Mouse (Mus musculus) heart, postnatal 0 days (tissue): ENCODE results near the gene Slc12a5. TPM values are rescaled to one million over a fixed set of nuclear protein-coding genes. Genes with fewer than 3 reads are reported as not detected.

Experiments
- ATAC-seq: fragments of 200-750 bp; cut with Nextera tagmentation; 2 replicates; pipeline ENCODE4 v1.8.0; 2017; ENCODE audit warnings: low read depth, moderate number of reproducible peaks, moderate library complexity; ENCODE audit not compliant: insufficient read depth
- DNase-seq: peaks from one replicate; pipeline ENCODE4 v3.0.0-alpha.2; 2016; ENCODE audit warnings: low spot score
- H3K27ac ChIP-seq: fragments of 300-500 bp; sonication (generic); 2 replicates; pipeline ENCODE4 v1.5.1; 2014; ENCODE audit warnings: low read depth, mild to moderate bottlenecking
- H3K27me3 ChIP-seq: fragments of 300-500 bp; sonication (generic); 2 replicates; pipeline ENCODE4 v1.6.1; 2014; ENCODE audit warnings: low read length, mixed read lengths; ENCODE audit not compliant: control insufficient read depth, insufficient read depth
- H3K36me3 ChIP-seq: fragments of 300-500 bp; sonication (generic); replicated peaks from 2 replicates; pipeline ENCODE4 v1.6.1; 2014; ENCODE audit warnings: low read length, mixed read lengths; ENCODE audit not compliant: control insufficient read depth, insufficient read depth
- H3K4me1 ChIP-seq: fragments of 300-500 bp; sonication (generic); 2 replicates; pipeline ENCODE4 v1.6.1; 2014; ENCODE audit warnings: antibody characterized with exemption; ENCODE audit not compliant: control insufficient read depth, insufficient read depth
- H3K4me2 ChIP-seq: fragments of 300-500 bp; sonication (generic); 2 replicates; pipeline ENCODE4 v1.6.1; 2014; ENCODE audit warnings: low read depth, mild to moderate bottlenecking, low read length, moderate library complexity
- H3K4me3 ChIP-seq: fragments of 300-500 bp; sonication (generic); 2 replicates; pipeline ENCODE4 v1.5.1; 2014; ENCODE audit warnings: low read depth, low read length
- H3K9ac ChIP-seq: fragments of 300-500 bp; sonication (generic); replicated peaks from 2 replicates; pipeline ENCODE4 v1.6.1; 2014; ENCODE audit warnings: low read depth, low read length, mixed read lengths
- H3K9me3 ChIP-seq: fragments of 300-500 bp; sonication (generic); replicated peaks from 2 replicates; pipeline ENCODE4 v1.6.1; 2016; ENCODE audit warnings: low read length; ENCODE audit not compliant: control insufficient read depth
- CTCF ChIP-seq: IDR thresholded peaks from 2 replicates; pipeline ENCODE4 v1.5.1; 2016; ENCODE audit warnings: antibody characterized with exemption, control low read depth, low read depth
- EP300 ChIP-seq: IDR thresholded peaks from 2 replicates; pipeline ENCODE4 v1.6.1; 2016; ENCODE audit warnings: antibody characterized with exemption, low read depth
- WGBS: fragments of 180-500 bp; shearing (Covaris S2); extraction: QIAGEN DNeasy Blood & Tissue Kit; methylation state at CpG from one replicate; pipeline ENCODE4 v1.1.7; 2014; 5-methylcytosine and 5-hydroxymethylcytosine counted together
- polyA plus RNA-seq: library from polyadenylated mRNA; unstranded; fragments of >200 nt; fragmentation: Nextera tagmentation; extraction: Ambion mirVana; gene quantifications from 2 replicates; pipeline ENCODE4 v1.2.1, GENCODE M21; 2015
- total RNA-seq: library from RNA; depleted of rRNA; stranded (reverse); fragments of >200 nt; gene quantifications from 2 replicates; pipeline ENCODE4 v1.2.3, GENCODE M21; 2014; ENCODE audit warnings: low replicate concordance

Slc12a5 gene
- total and polyA plus RNA-seq, 2 experiments from 2014 or later, result 0.31 to 0.50 TPM

- H3K36me3 ChIP-seq, result peaks cover 17% of the 10 kb centered on the region; the same call in 1 of the 2 replicates
- WGBS, result 68% methylated on average over 5 of the region's 5 CpGs
- no peaks in the 10 kb centered on the region for H3K4me1 ChIP-seq
Measured at GRCm38 (mm10) chr2:164916820-164917219, 43.8 kb upstream of the Slc12a5 start.

DNA sequence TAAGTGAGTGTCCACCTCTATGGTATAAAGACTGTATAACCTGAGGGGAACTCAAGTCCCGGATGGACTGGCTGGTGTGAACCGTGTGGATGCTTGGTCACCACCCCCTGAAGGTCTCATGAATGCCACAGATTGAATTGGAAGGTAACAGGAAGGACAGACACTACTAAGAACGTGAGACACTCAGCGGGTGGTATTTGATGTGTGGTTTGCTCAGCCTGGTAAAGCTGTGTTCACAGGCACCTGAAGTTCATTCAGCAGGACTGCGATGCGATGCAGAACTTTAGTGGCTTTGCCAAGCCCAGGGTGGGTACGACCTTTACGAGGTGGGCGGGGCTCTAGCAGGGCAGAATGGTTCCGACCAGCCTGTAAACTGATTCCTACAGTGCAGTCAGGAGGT, 43.2 kb upstream of the Slc12a5 start:
- no peak for DNase-seq
- 61% methylated on average over 10 of the region's 10 CpGs for WGBS
- H3K4me2 ChIP-seq, result no peak overlapping the region

More at GRCm38 (mm10) chr2:164916820-164917219, 43.8 kb upstream of the Slc12a5 start:
- no peaks in the 10 kb centered on the region for H3K9me3 ChIP-seq
- H3K9ac ChIP-seq, result no peak overlapping the region
- no peak overlapping the region for H3K27ac ChIP-seq
- TF ChIP-seq CTCF, result no peak
- TF ChIP-seq EP300, result no peak
- ATAC-seq (no peak), DNase-seq (no peak)
- no peak overlapping the region for H3K4me3 ChIP-seq
- H3K27me3 ChIP-seq, result no peaks in the 10 kb centered on the region
- H3K4me2 ChIP-seq, result no peak overlapping the region

GRCm38 (mm10) chr2:164918325-164918724, 42.3 kb upstream of the Slc12a5 start:
- no peak overlapping the region for H3K27ac ChIP-seq
- H3K4me2 ChIP-seq, result no peak overlapping the region
- peaks cover 17% of the 10 kb centered on the region; the same call in 1 of the 2 replicates for H3K36me3 ChIP-seq
- no peaks in the 10 kb centered on the region for H3K9me3 ChIP-seq
- H3K9ac ChIP-seq, result no peak overlapping the region
- WGBS, result 73% methylated on average over 4 of the region's 5 CpGs
- no peaks in the 10 kb centered on the region for H3K27me3 ChIP-seq
- no peak for ATAC-seq
- H3K4me1 ChIP-seq, result no peaks in the 10 kb centered on the region
- no peak for DNase-seq
- TF ChIP-seq CTCF, result peak; percentile 41
- no peak for TF ChIP-seq EP300
- no peak overlapping the region for H3K4me3 ChIP-seq

More for the DNA sequence above, 43.2 kb upstream of the Slc12a5 start:
- Histone ChIP-seq H3K4me1 (no peaks in the 10 kb centered on the region), H3K9me3 (no peaks in the 10 kb centered on the region), H3K36me3 (peaks cover 17% of the 10 kb centered on the region; the same call in 1 of the 2 replicates), H3K4me3 (no peak overlapping the region), H3K27me3 (no peaks in the 10 kb centered on the region), H3K9ac (no peak overlapping the region), H3K27ac (no peak overlapping the region)
- ATAC-seq, result no peak
- no peak for TF ChIP-seq EP300
- TF ChIP-seq CTCF, result no peak

DNA sequence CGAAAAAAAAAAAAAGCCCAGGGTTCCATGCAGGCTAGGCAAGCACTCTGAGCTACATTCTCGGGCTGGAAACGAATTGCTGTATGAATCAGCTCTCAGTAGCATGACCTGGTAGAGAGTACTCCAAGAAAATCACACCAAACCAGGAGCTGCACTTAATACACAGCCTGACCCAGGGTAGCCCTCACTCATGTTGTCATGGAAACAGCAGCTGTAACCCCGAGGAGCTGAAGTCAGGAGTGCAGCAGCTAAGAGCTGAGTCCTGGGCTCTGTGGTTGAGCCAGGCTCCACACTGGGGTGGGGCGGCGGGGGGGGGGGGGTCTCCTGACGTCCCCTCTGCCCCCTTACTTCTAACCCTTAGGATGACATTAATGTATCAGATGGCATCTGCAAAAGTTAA, 38.6 kb upstream of the Slc12a5 start:
- ATAC-seq, result no peak
- Histone ChIP-seq H3K27ac (no peak overlapping the region), H3K9ac (no peak overlapping the region), H3K27me3 (no peaks in the 10 kb centered on the region), H3K4me2 (no peak overlapping the region), H3K36me3 (peaks cover 17% of the 10 kb centered on the region; the same call in 1 of the 2 replicates), H3K9me3 (no peaks in the 10 kb centered on the region), H3K4me3 (no peak overlapping the region), H3K4me1 (no peaks in the 10 kb centered on the region)
- no peak for TF ChIP-seq CTCF
- no peak for TF ChIP-seq EP300
- WGBS, result 65% methylated on average over 7 of the region's 7 CpGs
- no peak for DNase-seq

DNA sequence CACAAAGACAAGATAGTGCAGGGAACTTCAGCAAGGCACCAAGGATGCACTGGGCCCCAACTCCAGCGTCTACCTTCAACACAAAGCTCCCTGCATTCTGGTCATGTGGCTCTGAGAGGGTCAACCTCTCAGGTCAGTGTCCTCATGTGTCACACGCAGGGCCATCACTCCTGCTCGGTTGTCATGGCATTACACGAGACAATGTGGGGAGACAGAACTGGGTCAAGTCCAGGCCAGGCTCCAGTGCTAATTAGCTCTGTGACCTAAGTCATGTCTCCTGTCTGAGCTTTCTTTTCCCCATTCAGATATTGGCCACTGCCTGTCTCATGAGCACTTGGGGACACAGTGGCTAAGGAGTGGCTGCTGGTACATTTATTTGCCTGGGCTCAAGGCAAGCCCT, 37.3 kb upstream of the Slc12a5 start:
- Histone ChIP-seq H3K9ac (no peak overlapping the region), H3K36me3 (peaks cover 17% of the 10 kb centered on the region; the same call in 1 of the 2 replicates), H3K4me3 (no peak overlapping the region), H3K9me3 (no peaks in the 10 kb centered on the region), H3K27me3 (0 out of 2 replicates have a peak, but pooled peaks cover 3% of the 10 kb centered on the region), H3K4me2 (no peak overlapping the region), H3K4me1 (no peaks in the 10 kb centered on the region), H3K27ac (no peak overlapping the region)
- no peak for TF ChIP-seq CTCF
- TF ChIP-seq EP300, result no peak
- 75% methylated on average over 4 of the region's 4 CpGs for WGBS
- ATAC-seq, result no peak
- DNase-seq, result no peak

DNA sequence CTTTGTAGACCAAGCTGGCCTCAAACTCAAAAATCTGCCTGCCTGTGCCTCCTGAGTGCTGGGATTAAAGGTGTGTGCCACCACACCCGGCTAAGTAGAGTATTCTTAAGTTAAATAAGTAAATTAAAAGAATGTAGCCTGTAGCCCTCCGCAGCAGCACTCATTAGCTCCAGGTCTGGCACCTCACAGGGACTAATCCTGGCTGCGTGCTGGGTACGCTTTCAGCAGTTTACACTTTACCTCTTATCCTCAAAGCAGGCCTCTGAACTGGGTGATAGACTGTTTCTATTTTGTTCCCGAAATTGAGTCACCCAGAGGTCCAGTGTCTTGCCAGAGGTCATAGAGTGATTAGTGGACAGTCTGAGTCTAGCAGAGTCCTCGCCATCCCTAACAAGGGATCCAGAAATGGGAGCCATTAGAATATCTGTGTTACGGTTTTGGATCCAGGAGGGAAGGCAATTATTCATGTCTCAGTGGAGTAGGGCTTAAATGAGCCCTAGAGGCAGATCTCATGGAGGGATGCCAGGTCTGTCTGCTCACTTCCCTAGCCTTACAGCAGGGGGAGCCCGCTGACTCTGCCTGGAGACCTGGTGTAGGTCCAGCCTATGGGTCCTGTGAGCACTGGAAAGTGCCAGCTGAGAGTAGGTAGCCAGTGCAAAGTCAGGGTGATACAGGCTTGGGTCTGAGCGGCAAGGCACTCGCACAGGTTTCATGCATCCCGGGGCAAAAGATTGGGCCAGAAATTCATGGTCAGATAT, 36.3 kb upstream of the Slc12a5 start:
- Histone ChIP-seq H3K27me3 (0 out of 2 replicates have a peak, but pooled peaks cover 3% of the 10 kb centered on the region), H3K36me3 (peaks cover 13% of the 10 kb centered on the region; the same call in 1 of the 2 replicates), H3K27ac (no peak overlapping the region), H3K4me2 (no peak overlapping the region), H3K4me3 (no peak overlapping the region), H3K4me1 (no peaks in the 10 kb centered on the region), H3K9me3 (no peaks in the 10 kb centered on the region), H3K9ac (no peak overlapping the region)
- DNase-seq (peak; percentile 80), ATAC-seq (peak; percentile 80)
- no peak for TF ChIP-seq EP300
- TF ChIP-seq CTCF, result peak; percentile 85
- 27% methylated on average over 11 of the region's 11 CpGs for WGBS
